Mouse (Mus musculus) adipocyte (in vitro differentiated cells): ENCODE data around the gene Sp2.

Experiments
- DNase-seq: peaks from one replicate; pipeline ENCODE4 v3.0.0-alpha.2; 2016; ENCODE audit warnings: low spot score

Sp2 gene

GRCm38 (mm10) chr11:96995836-96996772 lies 13.3 kb upstream of the Sp2 start:
- DNase-seq = no peak

- DNase-seq = peak; percentile 76
Measured at GRCm38 (mm10) chr11:96995031-96995430, 12.3 kb upstream of the Sp2 start.

DNA sequence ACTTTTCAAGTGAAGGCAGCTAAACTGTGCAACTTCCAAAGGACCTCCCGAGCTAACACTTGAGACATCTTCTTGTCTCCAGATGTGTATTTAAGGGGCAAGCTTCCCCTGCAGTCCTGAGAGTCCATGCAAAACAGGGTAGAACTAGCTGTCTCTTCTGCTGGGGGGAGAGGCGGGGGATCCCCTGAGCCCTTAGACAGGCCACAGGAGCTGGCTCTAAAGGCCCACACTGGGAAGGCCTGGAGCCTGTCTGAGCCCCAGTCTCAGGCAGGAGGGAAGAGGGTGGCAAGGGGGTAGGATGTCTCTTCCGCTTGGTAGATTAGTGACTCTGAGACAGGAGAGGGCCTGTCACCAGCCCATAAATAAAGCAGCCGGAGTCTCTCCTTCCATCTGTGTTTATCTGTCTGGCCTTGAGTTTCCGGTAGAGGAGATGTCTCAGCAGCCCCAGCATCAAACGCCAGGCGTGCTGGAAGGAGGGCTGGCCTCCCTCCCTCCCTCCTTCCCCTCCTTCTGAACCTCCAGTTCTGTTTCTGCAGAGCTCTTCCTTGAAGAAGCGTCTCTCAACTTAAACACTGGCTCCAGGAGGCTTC lies 10.1 kb upstream of the Sp2 start:
- DNase-seq = no peak

DNA sequence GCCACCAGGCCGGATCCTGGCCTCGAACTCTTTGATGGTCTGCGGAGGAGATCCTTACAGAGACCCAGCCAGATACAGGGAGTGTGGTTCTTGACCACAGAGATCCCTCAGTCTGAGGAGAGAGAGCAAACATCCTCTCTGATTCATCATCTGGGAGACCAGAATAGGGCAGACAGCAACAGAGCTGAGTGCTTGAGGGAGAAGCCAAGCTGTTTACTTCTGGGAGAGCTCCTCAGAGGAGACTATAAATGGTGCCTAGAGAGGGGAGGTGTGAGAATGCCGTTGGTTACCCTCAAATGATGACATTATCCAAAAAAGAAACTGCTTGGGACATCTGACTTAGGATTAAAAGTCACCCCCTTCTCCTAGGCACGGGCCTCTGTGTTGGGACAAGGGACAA lies 8.7 kb upstream of the Sp2 start:
- no peak for DNase-seq

DNA sequence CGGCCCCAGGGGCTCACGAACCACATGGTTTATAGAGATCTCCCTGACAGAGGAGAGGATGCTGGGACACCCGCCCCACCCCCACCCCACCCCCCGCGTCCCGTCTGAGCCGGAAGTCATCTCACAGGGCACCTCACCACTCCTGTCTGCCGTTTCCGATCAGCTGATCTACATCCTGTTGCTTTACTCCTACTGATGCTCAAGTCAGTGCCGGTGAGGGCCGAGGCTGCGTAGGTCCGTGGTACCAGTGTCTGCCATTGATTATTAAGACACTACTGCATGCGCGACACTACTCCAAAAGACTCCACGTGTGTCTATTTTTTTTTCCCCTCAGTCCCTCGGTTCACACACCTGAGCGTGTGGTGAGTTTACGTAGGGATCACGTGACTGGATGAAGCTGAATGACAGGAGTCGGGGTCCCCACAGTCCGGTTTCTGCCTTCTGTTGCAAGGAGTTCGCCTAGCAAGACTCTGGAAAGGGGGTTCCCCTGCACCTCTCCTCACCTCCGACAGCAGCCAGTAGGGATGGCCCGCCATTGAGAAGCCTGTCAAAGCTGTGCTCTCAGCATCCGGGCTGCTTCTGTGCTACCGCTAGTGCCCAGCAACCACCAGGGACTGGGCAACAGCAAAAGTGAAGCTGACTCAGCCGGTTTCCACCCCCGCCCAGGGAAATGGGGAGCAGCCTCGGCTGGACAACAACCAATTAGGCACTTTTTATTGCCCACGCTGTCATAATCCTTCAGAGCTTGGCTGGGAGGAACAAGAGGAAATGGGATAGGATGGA lies 5.3 kb upstream of the Sp2 start:
- peak; percentile 54 for DNase-seq

DNA sequence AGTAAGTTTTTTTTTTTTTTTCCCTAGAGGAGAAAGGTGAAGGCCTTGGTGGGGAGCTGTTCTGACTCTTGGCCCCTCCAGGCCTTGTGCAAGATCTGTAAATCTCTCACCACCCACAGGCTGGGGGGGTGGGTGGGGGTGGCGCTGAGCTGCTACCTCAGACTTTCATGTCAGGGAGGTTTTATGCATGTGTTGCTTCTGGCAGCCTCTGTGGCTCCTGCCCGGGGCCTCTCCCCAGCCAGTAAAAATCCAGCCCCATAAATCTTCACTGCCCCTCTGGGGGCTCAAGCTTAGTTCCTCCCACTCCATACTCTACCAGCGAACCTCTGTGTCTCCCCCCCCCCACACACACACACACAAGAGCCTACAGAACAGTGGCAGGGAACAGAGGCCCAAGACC lies 3.7 kb upstream of the Sp2 start:
- DNase-seq = no peak

GRCm38 (mm10) chr11:96984903-96985302 lies 2.1 kb upstream of the Sp2 start:
- no peak for DNase-seq

- peak; percentile 83 for DNase-seq
Measured at GRCm38 (mm10) chr11:96982355-96982754, 404 bp downstream of the Sp2 start.

GRCm38 (mm10) chr11:96981461-96981860 lies 1.3 kb downstream of the Sp2 start:
- DNase-seq = no peak

DNA sequence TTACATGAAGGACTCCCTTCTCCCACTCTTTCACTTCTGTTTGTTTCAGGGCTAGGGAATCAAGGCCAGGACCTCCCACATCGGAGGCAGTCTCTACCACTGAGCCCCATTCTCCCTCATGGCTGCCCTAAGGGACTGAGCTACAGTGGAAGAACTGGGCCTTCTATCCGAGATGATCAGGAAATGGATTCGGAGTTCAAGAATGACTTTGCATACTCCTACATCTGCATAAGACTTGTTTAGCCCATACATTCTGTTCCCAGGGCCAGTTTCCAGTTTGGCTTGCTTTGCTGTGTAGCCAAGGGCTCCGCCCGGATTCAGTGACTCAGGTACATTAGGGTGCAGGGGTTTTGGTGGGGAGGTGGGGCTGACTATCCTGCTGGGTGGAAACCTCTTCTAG lies 2.7 kb downstream of the Sp2 start:
- no peak for DNase-seq

DNA sequence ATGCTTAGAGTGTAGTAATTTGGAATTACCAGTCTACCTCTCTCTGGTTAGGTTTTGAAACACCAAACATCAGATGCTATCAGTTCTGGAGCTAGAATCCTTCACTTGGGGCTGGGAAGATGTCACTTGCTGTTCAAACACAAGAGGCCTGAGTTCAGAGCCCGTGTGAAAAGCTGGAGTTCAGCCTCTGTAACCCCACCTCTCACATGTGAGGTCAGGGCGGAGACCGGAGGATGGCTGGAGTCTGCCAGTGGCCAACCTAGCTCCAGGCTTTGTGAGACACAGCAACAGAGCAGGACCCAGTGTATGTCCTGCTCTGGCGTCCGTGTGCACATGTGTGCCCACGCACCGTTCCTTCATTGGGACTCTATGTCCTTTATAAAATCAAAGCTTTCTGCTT lies 3.4 kb downstream of the Sp2 start:
- no peak for DNase-seq

- DNase-seq = no peak
Measured at GRCm38 (mm10) chr11:96978401-96979246, 4.1 kb downstream of the Sp2 start.

DNA sequence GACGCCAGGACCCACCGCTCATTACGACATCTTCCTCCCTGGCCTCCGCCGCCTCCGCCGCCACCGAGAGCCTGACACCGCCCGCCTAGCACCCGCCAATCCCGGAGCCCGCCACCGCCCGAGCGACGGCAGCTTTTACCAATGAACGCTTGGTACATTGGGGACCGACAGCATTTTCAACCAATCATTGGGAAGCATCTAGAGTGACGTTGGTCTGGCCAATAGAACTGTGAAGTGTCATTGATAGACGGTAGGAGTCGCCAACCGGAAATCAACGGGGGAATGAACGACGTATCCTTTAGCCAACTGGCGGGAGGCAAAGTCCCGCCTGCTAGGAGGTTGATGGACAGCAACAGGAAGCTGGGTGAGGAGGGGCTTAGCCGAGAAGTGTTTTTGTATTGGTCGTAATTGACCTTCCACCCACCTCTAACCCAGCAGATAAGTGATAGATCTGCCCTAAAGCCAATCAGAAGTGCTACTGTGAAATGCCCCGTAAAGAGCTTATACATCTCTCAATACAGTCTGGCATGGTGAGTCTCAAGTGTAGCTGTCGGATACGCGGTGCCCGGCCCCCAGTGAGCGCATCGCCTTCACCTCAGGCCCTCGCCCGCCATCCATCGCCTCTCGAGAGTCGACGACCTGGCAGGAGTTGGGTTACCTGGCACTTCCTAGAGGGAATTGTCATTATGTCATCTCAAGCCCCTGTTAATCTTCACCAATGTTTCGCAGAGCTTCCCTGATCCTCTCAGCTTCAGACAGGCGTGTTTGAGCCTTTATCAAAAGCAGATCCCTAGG lies 5.0 kb downstream of the Sp2 start:
- peak; percentile 100 for DNase-seq

- peak; percentile 84 for DNase-seq
Measured at GRCm38 (mm10) chr11:96976911-96977591, 5.7 kb downstream of the Sp2 start.

DNA sequence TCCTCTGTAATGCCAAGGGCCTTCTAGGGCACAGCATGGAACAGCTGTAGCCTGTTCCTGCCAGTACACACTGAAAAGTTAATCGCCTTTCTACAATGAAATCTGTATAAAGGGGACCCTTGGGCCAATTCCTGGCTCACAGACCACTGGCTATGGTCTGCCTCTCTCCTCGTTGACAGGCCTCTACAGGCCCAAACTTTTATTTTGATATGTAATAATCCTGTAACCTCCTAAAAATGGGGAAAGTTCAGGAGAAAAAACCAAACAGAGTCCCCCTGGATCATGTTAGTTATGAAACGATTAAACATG lies 6.4 kb downstream of the Sp2 start:
- peak; percentile 77 for DNase-seq

- DNase-seq = peak; percentile 86
Measured at GRCm38 (mm10) chr11:96975511-96976378, 7.0 kb downstream of the Sp2 start.

- peak; percentile 91 for DNase-seq
Measured at GRCm38 (mm10) chr11:96974813-96975212, 7.9 kb downstream of the Sp2 start.

- peak; percentile 57 for DNase-seq
Measured at GRCm38 (mm10) chr11:96973426-96973964, 9.3 kb downstream of the Sp2 start.

GRCm38 (mm10) chr11:96972906-96973305 lies 9.9 kb downstream of the Sp2 start:
- DNase-seq = peak; percentile 66
